Mouse (Mus musculus) liver, embryonic 15.5 days (tissue): ENCODE results near the gene Ttc9b. TPM values are rescaled to one million over a fixed set of nuclear protein-coding genes. Genes with fewer than 3 reads are reported as not detected.
A peak's percentile ranks its signal among the peaks of the same experiment; 100 is the strongest.

Experiments
- ATAC-seq: fragments of 200-750 bp; cut with Nextera tagmentation; 2 replicates; pipeline ENCODE4 v1.8.0; 2017; ENCODE audit warnings: moderate number of reproducible peaks, mild to moderate bottlenecking, moderate library complexity; ENCODE audit not compliant: insufficient read depth
- H3K27ac ChIP-seq: fragments of 300-500 bp; sonication (generic); replicated peaks from 2 replicates; pipeline ENCODE4 v1.5.1; 2015; ENCODE audit warnings: mild to moderate bottlenecking, inconsistent platforms
- H3K27me3 ChIP-seq: fragments of 300-500 bp; sonication (generic); 2 replicates; pipeline ENCODE4 v1.6.1; 2015; ENCODE audit warnings: mild to moderate bottlenecking, inconsistent platforms
- H3K36me3 ChIP-seq: fragments of 300-500 bp; sonication (generic); replicated peaks from 2 replicates; pipeline ENCODE4 v1.6.1; 2015; ENCODE audit warnings: moderate library complexity, mild to moderate bottlenecking, inconsistent platforms
- H3K4me1 ChIP-seq: fragments of 300-500 bp; sonication (generic); replicated peaks from 2 replicates; pipeline ENCODE4 v1.6.1; 2015; ENCODE audit warnings: inconsistent platforms
- H3K4me2 ChIP-seq: fragments of 300-500 bp; sonication (generic); 2 replicates; pipeline ENCODE4 v1.6.1; 2015; ENCODE audit warnings: moderate library complexity, mild to moderate bottlenecking, inconsistent platforms
- H3K4me3 ChIP-seq: fragments of 300-500 bp; sonication (generic); replicated peaks from 2 replicates; pipeline ENCODE4 v1.5.1; 2015; ENCODE audit warnings: mild to moderate bottlenecking, inconsistent platforms
- H3K9ac ChIP-seq: fragments of 300-500 bp; sonication (generic); 2 replicates; pipeline ENCODE4 v1.6.1; 2015; ENCODE audit warnings: moderate library complexity, mild to moderate bottlenecking, inconsistent platforms
- H3K9me3 ChIP-seq: fragments of 300-500 bp; sonication (generic); replicated peaks from 2 replicates; pipeline ENCODE4 v1.6.1; 2016; ENCODE audit warnings: inconsistent platforms
- WGBS: fragments of 180-500 bp; shearing (Covaris S2); methylation state at CpG from one replicate; pipeline ENCODE4 v1.1.7; 2015; ENCODE audit warnings: mixed read lengths; ENCODE audit not compliant: insufficient replicate concordance; 5-methylcytosine and 5-hydroxymethylcytosine counted together
- polyA plus RNA-seq: library from polyadenylated mRNA; unstranded; fragments of >200 nt; fragmentation: Nextera tagmentation; extraction: Ambion mirVana; gene quantifications from 2 replicates; pipeline ENCODE4 v1.2.1, GENCODE M21; 2015

Ttc9b gene
- polyA plus RNA-seq, 1 experiment from 2014 or later: 0.05 TPM

DNA sequence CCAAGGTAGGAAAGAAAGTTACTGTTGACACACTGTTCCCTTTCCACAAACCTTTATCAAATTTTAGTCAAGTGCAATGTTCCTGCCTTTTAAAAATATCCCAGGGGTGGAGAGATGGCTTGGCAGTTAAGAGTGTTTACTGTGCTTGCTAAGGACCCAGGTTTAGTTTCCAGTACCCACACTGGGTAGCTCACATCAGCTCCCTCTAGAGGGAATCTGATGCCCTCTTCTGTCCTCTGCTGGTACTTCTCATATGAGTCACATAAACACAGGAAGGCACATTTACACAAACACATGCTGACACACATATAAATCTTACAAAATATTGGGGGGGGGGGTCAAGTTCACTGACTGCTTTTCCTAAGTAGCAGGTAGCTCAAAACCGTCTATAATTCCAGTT lies 9.2 kb upstream of the Ttc9b start:
- no peak overlapping the region for H3K4me3 ChIP-seq
- H3K36me3 ChIP-seq: no peaks in the 10 kb centered on the region
- no peaks in the 10 kb centered on the region for H3K4me1 ChIP-seq
- no peaks in the 10 kb centered on the region for H3K27me3 ChIP-seq
- no peak for ATAC-seq
- H3K4me2 ChIP-seq: no peak overlapping the region
- WGBS: 19% methylated on average over 1 of the region's 1 CpGs
- no peak overlapping the region for H3K27ac ChIP-seq
- no peak overlapping the region for H3K9ac ChIP-seq
- H3K9me3 ChIP-seq: no peaks in the 10 kb centered on the region

- 66% methylated on average over 7 of the region's 7 CpGs for WGBS
- Histone ChIP-seq H3K4me2 (no peak overlapping the region), H3K9me3 (no peaks in the 10 kb centered on the region), H3K9ac (no peak overlapping the region), H3K27ac (no peak overlapping the region), H3K4me1 (peaks cover 7% of the 10 kb centered on the region; the same call in 1 of the 2 replicates), H3K36me3 (no peaks in the 10 kb centered on the region), H3K27me3 (peaks cover 8% of the 10 kb centered on the region), H3K4me3 (no peak overlapping the region)
- ATAC-seq: no peak
Measured at GRCm38 (mm10) chr7:27646516-27646915, 7.2 kb upstream of the Ttc9b start.

DNA sequence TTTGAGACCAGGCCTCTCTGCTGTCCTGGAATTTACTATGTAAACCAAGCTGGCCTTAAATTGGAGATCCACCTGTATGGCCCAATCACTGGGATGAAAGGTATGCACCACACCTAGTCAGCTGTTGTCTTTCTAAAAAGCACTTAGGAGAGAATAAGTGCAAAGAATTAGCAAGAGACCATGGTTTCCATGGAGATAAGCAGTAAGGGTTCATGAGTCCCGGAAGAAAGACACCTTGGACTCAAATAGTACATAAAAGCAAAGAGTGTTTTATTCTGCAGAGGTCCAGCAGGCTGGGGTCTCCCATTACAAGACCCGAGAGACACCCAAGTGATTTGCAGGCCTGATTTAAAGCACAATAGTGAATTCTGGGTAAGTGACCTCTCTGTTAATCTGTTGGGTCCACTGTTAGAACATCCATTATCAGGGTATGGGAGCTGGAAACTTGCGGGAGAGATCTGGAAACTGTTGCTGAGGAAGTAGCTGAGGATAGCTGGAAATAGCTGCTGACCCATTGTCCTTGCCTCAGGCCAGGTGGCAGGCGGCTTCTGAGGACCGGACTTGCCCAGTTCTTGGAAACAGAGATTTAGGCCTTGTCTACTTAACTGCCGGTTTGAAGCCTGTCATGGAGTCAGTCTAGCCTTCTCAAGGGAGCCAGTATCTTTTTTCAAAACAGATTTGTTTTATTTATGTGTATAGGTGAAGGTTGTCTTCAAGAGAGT lies 6.3 kb upstream of the Ttc9b start:
- no peaks in the 10 kb centered on the region for H3K36me3 ChIP-seq
- WGBS: 68% methylated on average over 6 of the region's 6 CpGs
- H3K4me2 ChIP-seq: no peak overlapping the region
- H3K4me1 ChIP-seq: peaks cover 7% of the 10 kb centered on the region; the same call in 1 of the 2 replicates
- H3K9ac ChIP-seq: no peak overlapping the region
- no peak overlapping the region for H3K27ac ChIP-seq
- no peak for ATAC-seq
- H3K4me3 ChIP-seq: no peak overlapping the region
- H3K9me3 ChIP-seq: no peaks in the 10 kb centered on the region
- peaks cover 17% of the 10 kb centered on the region for H3K27me3 ChIP-seq

DNA sequence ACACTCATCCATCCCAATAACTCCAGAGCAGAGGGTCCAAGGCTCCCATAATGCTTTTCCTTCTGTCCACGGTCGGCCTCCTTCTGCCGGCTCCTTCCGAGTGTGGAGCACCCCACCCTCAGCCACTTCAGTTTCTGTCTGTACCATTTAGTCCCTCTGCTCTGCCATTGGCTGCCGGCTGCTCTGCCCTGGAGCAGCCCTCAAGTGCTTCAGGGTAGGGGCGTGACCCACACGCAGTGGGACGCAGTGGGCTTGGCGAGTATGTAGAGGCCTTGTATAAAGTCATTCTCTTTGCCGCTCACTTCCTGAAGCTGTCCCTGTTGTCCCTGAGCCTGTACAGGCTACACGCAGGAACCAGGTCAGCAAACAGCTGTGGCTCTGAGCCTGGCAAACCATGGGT lies 4.0 kb upstream of the Ttc9b start:
- H3K4me1 ChIP-seq: peaks cover 14% of the 10 kb centered on the region; the same call in 1 of the 2 replicates
- no peak overlapping the region for H3K9ac ChIP-seq
- no peak for ATAC-seq
- H3K4me2 ChIP-seq: no peak overlapping the region; the same call in none of the 2 replicates
- H3K27ac ChIP-seq: no peak overlapping the region
- peaks cover 40% of the 10 kb centered on the region for H3K27me3 ChIP-seq
- H3K4me3 ChIP-seq: no peak overlapping the region
- H3K36me3 ChIP-seq: no peaks in the 10 kb centered on the region
- no peaks in the 10 kb centered on the region for H3K9me3 ChIP-seq
- 75% methylated on average over 11 of the region's 11 CpGs for WGBS

- no peaks in the 10 kb centered on the region for H3K9me3 ChIP-seq
- H3K27ac ChIP-seq: no peak overlapping the region
- H3K4me1 ChIP-seq: peaks cover 14% of the 10 kb centered on the region; the same call in 1 of the 2 replicates
- H3K4me3 ChIP-seq: peak overlapping the region; percentile 38
- H3K9ac ChIP-seq: no peak overlapping the region
- WGBS: 1% methylated on average over 10 of the region's 10 CpGs
- no peak for ATAC-seq
- H3K27me3 ChIP-seq: peaks cover 52% of the 10 kb centered on the region
- H3K36me3 ChIP-seq: no peaks in the 10 kb centered on the region
- H3K4me2 ChIP-seq: peak overlapping the region; percentile 48
Measured at GRCm38 (mm10) chr7:27650949-27651348, 2.8 kb upstream of the Ttc9b start.

GRCm38 (mm10) chr7:27654607-27655276 lies 1.0 kb downstream of the Ttc9b start:
- Histone ChIP-seq H3K27ac (no peak overlapping the region), H3K36me3 (no peaks in the 10 kb centered on the region), H3K4me1 (peaks cover 29% of the 10 kb centered on the region), H3K9me3 (no peaks in the 10 kb centered on the region), H3K27me3 (peaks cover 89% of the 10 kb centered on the region), H3K4me2 (no peak overlapping the region), H3K9ac (no peak overlapping the region), H3K4me3 (no peak overlapping the region)
- no peak for ATAC-seq
- 58% methylated on average over 20 of the region's 20 CpGs for WGBS

DNA sequence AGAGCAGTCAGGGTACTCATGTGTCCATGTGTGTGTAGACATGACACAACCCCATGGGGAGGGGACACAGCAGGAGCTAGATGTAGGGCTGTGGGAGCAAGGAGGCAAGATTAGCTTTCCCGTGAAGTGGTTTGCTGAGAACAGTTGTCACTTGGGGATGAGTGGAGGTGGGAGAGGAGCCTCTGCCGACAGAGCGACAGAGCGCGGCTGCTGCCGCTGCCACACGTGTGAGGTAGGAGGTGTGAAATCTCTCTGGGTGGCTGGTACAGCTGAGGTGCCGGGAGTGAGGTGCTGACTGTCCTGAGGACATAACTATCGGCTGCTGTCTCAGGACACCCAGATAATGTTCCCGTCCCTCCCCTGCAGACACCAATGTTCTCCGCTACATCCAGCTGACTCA lies 1.8 kb downstream of the Ttc9b start:
- Histone ChIP-seq H3K9ac (no peak overlapping the region), H3K4me2 (no peak overlapping the region), H3K27ac (no peak overlapping the region), H3K4me3 (no peak overlapping the region), H3K27me3 (peaks cover 88% of the 10 kb centered on the region), H3K4me1 (peaks cover 26% of the 10 kb centered on the region), H3K9me3 (no peaks in the 10 kb centered on the region), H3K36me3 (no peaks in the 10 kb centered on the region)
- WGBS: 37% methylated on average over 11 of the region's 11 CpGs
- no peak for ATAC-seq

DNA sequence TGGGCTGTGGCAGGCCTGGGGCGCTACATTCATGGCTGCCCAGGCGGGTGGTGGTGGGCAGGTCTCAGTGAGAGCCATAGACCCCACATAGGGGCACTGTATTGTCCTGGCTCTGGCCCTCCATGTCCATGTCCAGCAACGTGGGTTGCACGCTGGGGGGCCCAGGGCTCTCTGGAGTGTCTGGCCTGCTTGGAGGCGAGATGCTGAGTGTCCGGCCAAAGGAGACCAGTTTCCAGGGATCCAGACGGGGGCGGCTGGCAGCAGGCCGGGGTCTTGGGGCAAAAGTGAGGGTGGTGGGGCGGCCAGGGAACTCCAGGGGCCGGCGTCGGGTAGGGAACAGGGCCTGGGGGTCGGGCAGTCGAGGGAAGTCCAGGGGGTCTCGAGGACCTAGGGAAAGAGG lies 2.9 kb downstream of the Ttc9b start:
- WGBS: 75% methylated on average over 16 of the region's 16 CpGs
- Histone ChIP-seq H3K9ac (no peak overlapping the region), H3K27ac (no peak overlapping the region), H3K4me3 (no peak overlapping the region), H3K4me1 (peaks cover 22% of the 10 kb centered on the region), H3K4me2 (no peak overlapping the region), H3K27me3 (peaks cover 82% of the 10 kb centered on the region), H3K9me3 (no peaks in the 10 kb centered on the region), H3K36me3 (no peaks in the 10 kb centered on the region)
- no peak for ATAC-seq

DNA sequence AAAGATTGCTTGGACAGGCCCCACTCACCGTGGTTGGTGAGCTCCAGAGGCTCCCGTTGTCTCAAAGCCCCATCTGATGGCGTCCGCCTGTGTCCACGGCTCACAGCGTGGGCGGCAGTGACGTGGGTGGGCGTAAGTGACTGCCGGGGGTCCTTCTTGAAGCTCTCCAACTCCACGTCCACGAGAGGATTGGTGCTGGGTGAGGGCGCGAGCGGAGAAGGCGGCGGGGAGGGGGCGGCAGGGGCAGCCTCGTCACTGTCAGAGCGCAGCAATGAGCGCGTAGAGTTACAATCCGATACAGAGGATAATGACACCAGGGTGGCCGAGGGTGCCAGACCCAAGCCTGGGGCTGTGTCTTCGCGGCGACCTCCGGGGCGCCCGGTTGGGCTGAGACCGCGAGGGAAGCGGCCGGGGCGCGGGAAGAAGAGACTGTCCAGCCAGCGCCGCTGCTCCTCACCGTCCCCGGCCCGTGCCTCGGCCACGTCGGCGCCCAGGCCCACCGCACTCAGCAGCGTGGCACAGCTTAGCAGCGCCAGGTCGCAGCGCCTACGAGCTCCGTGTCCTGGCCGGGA lies 4.2 kb downstream of the Ttc9b start:
- peak overlapping the region; percentile 14; the same call in 1 of the 2 replicates for H3K4me3 ChIP-seq
- WGBS: 23% methylated on average over 53 of the region's 53 CpGs
- peak overlapping the region; percentile 43; the same call in 1 of the 2 replicates for H3K4me2 ChIP-seq
- H3K27ac ChIP-seq: no peak overlapping the region
- peaks cover 78% of the 10 kb centered on the region for H3K27me3 ChIP-seq
- no peak for ATAC-seq
- no peak overlapping the region for H3K9ac ChIP-seq
- no peaks in the 10 kb centered on the region for H3K9me3 ChIP-seq
- peaks cover 22% of the 10 kb centered on the region for H3K4me1 ChIP-seq
- H3K36me3 ChIP-seq: no peaks in the 10 kb centered on the region

DNA sequence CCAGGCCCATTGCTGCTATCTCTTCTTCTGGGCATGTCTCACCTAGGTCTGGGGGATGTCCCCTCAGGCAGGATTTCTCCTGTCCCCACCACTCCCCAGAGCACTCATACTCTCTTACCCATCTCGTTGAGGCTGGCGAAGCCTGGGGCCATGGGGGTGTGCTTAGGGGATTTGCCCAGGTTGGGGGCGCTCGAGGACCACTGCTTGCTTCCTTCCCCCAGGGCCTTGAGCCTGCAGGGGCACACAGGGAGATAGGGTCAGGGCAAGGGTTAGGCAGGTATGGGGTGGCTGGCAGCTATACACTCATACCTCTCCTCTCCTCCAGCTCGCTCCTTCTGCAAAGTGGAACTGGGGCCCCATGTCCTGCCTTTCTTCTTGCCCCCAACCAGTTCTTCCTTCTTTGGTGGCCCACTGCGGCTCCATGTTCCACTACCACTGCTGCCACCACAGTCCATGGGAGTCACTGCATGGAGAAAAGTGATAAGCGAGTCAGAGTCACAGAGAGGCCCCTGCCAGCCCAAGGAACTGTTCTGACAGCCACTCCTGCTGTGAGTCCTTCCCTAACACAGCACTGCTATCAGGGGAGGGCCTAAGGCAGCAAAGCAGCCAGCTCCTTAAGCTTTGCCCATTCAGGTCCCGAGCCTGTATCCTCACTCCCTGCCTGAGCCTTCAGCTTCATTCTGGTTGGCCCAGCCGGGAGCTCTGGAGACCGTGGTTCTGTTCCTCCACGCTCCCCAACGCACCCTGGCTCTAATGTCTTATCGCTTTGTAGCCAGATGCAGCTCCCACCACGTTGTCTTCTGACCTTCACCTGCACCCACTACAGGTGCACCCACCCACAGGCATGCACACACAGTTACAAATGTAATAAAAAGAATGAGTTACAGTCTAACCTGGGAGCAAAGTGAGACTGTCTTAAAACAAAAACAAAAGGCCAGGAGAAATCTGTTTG lies 5.3 kb downstream of the Ttc9b start:
- H3K4me3 ChIP-seq: no peak overlapping the region
- no peaks in the 10 kb centered on the region for H3K36me3 ChIP-seq
- peaks cover 72% of the 10 kb centered on the region for H3K27me3 ChIP-seq
- H3K4me1 ChIP-seq: peaks cover 18% of the 10 kb centered on the region
- H3K4me2 ChIP-seq: peak overlapping the region; percentile 43
- peak; percentile 76 for ATAC-seq
- no peak overlapping the region for H3K9ac ChIP-seq
- WGBS: 24% methylated on average over 14 of the region's 14 CpGs
- H3K27ac ChIP-seq: no peak overlapping the region
- H3K9me3 ChIP-seq: no peaks in the 10 kb centered on the region
